Mouse (Mus musculus) liver, embryonic 16.5 days (tissue): ENCODE measurements around the gene Lefty2. TPM values are rescaled to one million over a fixed set of nuclear protein-coding genes. Genes with fewer than 3 reads are reported as not detected.

ENCODE experiments used
- ATAC-seq: fragments of 200-750 bp; cut with Nextera tagmentation; 2 replicates; pipeline ENCODE4 v1.8.0; 2017; ENCODE audit warnings: low read depth, mild to moderate bottlenecking, moderate number of reproducible peaks, moderate library complexity
- H3K27ac ChIP-seq: fragments of 300-500 bp; sonication (generic); 2 replicates; pipeline ENCODE4 v1.5.1; 2014; ENCODE audit warnings: mild to moderate bottlenecking, low read length
- H3K27me3 ChIP-seq: fragments of 300-500 bp; sonication (generic); 2 replicates; pipeline ENCODE4 v1.6.1; 2014; ENCODE audit warnings: low read depth, low read length, mixed read lengths; ENCODE audit not compliant: control insufficient read depth, insufficient read depth
- H3K36me3 ChIP-seq: fragments of 300-500 bp; sonication (generic); 2 replicates; pipeline ENCODE4 v1.6.1; 2014; ENCODE audit warnings: mild to moderate bottlenecking; ENCODE audit not compliant: control insufficient read depth, insufficient read depth
- H3K4me1 ChIP-seq: fragments of 300-500 bp; sonication (generic); 2 replicates; pipeline ENCODE4 v1.6.1; 2014; ENCODE audit warnings: low read depth, low read length, mixed read lengths; ENCODE audit not compliant: control insufficient read depth
- H3K4me2 ChIP-seq: fragments of 300-500 bp; sonication (generic); 2 replicates; pipeline ENCODE4 v1.6.1; 2014; ENCODE audit warnings: low read depth, low read length, mixed read lengths
- H3K4me3 ChIP-seq: fragments of 300-500 bp; sonication (generic); 2 replicates; pipeline ENCODE4 v1.5.1; 2014; ENCODE audit warnings: low read depth, mild to moderate bottlenecking, low read length
- H3K9ac ChIP-seq: fragments of 300-500 bp; sonication (generic); 2 replicates; pipeline ENCODE4 v1.6.1; 2014; ENCODE audit warnings: low read depth, low read length
- H3K9me3 ChIP-seq: fragments of 300-500 bp; sonication (generic); replicated peaks from 2 replicates; pipeline ENCODE4 v1.6.1; 2016; ENCODE audit warnings: low read length; ENCODE audit not compliant: control insufficient read depth
- WGBS: fragments of 180-500 bp; shearing (Covaris S2); extraction: QIAGEN DNeasy Blood & Tissue Kit; methylation state at CpG from one replicate; pipeline ENCODE4 v1.1.7; 2014; ENCODE audit not compliant: insufficient replicate concordance; 5-methylcytosine and 5-hydroxymethylcytosine counted together
- polyA plus RNA-seq: library from polyadenylated mRNA; unstranded; fragments of >200 nt; fragmentation: Nextera tagmentation; extraction: Ambion mirVana; gene quantifications from 2 replicates; pipeline ENCODE4 v1.2.1, GENCODE M21; 2015

The Lefty2 gene
- polyA plus RNA-seq, 1 experiment from 2014 or later: not detected

DNA sequence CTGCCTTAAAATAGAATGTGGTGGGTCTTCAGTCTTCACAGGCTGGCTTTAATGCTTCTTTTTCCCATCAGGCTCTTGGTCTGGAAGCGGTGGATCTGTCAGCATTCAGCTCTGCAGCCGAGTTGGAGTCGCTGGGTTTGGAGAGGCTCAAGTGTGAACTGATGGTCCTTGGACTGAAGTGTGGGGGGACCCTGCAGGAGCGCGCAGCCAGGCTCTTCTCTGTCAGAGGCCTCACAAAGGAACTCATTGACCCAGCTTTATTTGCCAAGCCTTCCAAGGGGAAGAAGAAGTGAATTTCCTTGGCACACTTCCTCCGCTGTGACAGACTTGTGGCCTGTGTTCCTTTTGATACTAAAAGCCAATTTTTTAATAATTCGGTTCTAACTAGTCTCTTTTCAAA, 26.9 kb upstream of the Lefty2 start:
- 92% methylated on average over 7 of the region's 7 CpGs for WGBS
- H3K9me3 ChIP-seq: no peaks in the 10 kb centered on the region
- H3K9ac ChIP-seq: no peak overlapping the region
- H3K27me3 ChIP-seq: no peaks in the 10 kb centered on the region
- no peak overlapping the region for H3K27ac ChIP-seq
- peaks cover 60% of the 10 kb centered on the region for H3K36me3 ChIP-seq
- H3K4me2 ChIP-seq: no peak overlapping the region
- H3K4me1 ChIP-seq: peaks cover 2% of the 10 kb centered on the region; the same call in 1 of the 2 replicates
- no peak overlapping the region for H3K4me3 ChIP-seq
- no peak for ATAC-seq

DNA sequence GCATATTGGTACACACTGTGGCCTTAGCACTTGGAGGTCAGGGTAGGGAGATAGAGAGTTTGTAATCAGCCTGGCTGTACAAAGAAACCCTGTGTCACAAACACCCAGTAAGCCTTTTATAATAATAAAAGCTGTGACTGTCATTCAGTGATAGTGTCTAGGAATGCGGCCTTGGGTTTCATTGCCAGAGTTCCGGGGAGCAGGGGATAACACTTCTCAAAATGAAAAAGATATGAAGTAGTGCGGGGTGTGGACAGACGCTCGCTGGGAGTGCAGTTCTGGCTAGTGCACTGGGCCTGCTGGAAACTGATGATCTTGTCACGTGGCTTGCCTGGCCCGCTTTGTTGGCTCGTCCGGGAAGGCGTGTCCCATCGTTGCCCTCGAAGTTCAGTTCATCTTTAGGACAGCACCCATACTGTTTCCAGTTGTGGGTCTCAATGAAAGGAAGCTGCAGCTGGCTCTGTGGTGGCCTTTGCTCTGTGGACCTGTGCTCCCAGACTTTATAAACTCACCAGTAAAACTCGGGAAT, 22.7 kb upstream of the Lefty2 start:
- no peak overlapping the region for H3K9ac ChIP-seq
- WGBS: 68% methylated on average over 13 of the region's 13 CpGs
- no peak overlapping the region for H3K4me2 ChIP-seq
- H3K27ac ChIP-seq: no peak overlapping the region
- peaks cover 24% of the 10 kb centered on the region for H3K36me3 ChIP-seq
- no peaks in the 10 kb centered on the region for H3K9me3 ChIP-seq
- no peak for ATAC-seq
- no peaks in the 10 kb centered on the region for H3K27me3 ChIP-seq
- H3K4me3 ChIP-seq: no peak overlapping the region
- peaks cover 5% of the 10 kb centered on the region for H3K4me1 ChIP-seq

GRCm38 (mm10) chr1:180873861-180874484, 18.9 kb upstream of the Lefty2 start:
- Histone ChIP-seq H3K36me3 (no peaks in the 10 kb centered on the region), H3K4me2 (no peak overlapping the region), H3K4me1 (peaks cover 5% of the 10 kb centered on the region), H3K27me3 (no peaks in the 10 kb centered on the region; the same call in 1 of the 2 replicates), H3K27ac (no peak overlapping the region), H3K9ac (no peak overlapping the region), H3K4me3 (no peak overlapping the region), H3K9me3 (no peaks in the 10 kb centered on the region)
- WGBS: 12% methylated on average over 9 of the region's 9 CpGs
- peak; percentile 66 for ATAC-seq

DNA sequence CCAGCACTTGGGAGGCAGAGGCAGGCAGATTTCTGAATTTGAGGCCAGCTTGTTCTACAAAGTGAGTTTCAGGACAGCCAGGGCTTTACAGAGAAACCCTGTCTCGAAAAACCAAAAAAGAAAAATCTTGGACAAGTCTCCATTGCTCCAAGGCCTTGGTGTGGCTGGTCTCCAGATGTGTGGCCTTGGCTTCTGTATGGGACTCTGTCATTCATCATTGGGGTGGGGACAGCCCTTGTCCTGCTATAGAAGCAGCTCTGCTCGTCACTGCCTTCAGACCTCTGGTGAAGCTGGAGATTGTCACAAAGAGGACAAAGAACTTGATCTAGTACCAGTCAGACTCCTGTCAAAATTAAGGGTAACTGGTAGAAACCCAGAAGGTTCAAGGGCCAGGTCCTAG, 18.3 kb upstream of the Lefty2 start:
- H3K4me1 ChIP-seq: peaks cover 5% of the 10 kb centered on the region
- no peak overlapping the region for H3K9ac ChIP-seq
- H3K27ac ChIP-seq: no peak overlapping the region
- ATAC-seq: no peak
- 65% methylated on average over 2 of the region's 2 CpGs for WGBS
- no peaks in the 10 kb centered on the region; the same call in 1 of the 2 replicates for H3K27me3 ChIP-seq
- no peaks in the 10 kb centered on the region for H3K36me3 ChIP-seq
- H3K4me3 ChIP-seq: no peak overlapping the region
- H3K9me3 ChIP-seq: no peaks in the 10 kb centered on the region
- no peak overlapping the region for H3K4me2 ChIP-seq

DNA sequence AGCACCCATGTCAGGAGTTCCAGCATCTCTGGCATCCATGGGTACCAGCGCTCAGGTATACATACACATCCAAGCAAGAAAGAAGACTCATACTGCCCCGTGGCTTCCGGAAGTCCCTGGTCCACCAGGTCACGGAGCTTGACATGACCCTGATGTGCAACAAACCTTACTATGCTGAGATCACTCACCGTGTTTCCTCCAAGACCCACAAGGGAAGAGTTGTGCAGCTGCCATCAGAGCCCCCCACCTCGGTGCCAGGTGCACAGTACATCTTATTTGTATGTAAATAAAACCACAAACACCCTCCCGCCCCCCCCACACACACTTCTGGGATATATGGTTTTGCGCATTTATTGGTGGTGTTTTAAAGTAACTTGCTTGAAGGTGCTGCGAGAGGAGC, 17.8 kb upstream of the Lefty2 start:
- Histone ChIP-seq H3K4me2 (no peak overlapping the region), H3K27ac (no peak overlapping the region), H3K4me3 (no peak overlapping the region), H3K36me3 (no peaks in the 10 kb centered on the region), H3K27me3 (no peaks in the 10 kb centered on the region; the same call in 1 of the 2 replicates), H3K9ac (no peak overlapping the region), H3K4me1 (peaks cover 5% of the 10 kb centered on the region), H3K9me3 (no peaks in the 10 kb centered on the region)
- WGBS: 68% methylated on average over 9 of the region's 9 CpGs
- ATAC-seq: no peak

GRCm38 (mm10) chr1:180877466-180877865, 15.4 kb upstream of the Lefty2 start:
- Histone ChIP-seq H3K9ac (no peak overlapping the region), H3K27ac (no peak overlapping the region), H3K4me3 (no peak overlapping the region), H3K4me2 (no peak overlapping the region), H3K4me1 (peaks cover 5% of the 10 kb centered on the region), H3K9me3 (no peaks in the 10 kb centered on the region), H3K27me3 (no peaks in the 10 kb centered on the region; the same call in 1 of the 2 replicates), H3K36me3 (no peaks in the 10 kb centered on the region)
- 70% methylated on average over 4 of the region's 4 CpGs for WGBS
- no peak for ATAC-seq

DNA sequence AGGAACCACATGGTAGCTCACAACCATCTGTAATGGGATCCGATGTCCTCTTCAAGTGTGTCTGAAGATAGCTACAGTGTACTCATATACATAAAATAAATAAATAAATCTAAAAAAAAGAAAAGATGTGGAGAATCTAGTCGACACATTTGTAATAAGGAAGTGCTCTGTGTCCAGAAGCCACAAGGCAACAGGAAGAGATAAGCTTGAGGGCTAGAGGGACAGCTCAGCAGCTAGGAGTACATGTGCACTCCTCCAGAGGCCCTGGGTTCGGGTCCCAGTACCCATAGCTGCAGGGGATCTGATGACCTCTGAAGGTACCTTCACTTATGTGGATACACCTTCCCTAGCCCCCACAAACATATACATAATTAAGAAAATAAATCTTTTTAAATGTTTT, 11.1 kb upstream of the Lefty2 start:
- Histone ChIP-seq H3K36me3 (no peaks in the 10 kb centered on the region), H3K4me1 (no peaks in the 10 kb centered on the region; the same call in 1 of the 2 replicates), H3K27ac (no peak overlapping the region), H3K4me3 (no peak overlapping the region), H3K4me2 (no peak overlapping the region), H3K9ac (no peak overlapping the region), H3K27me3 (no peaks in the 10 kb centered on the region; the same call in 1 of the 2 replicates), H3K9me3 (no peaks in the 10 kb centered on the region)
- 20% methylated on average over 3 of the region's 3 CpGs for WGBS
- ATAC-seq: no peak

- Histone ChIP-seq H3K27me3 (no peaks in the 10 kb centered on the region), H3K9me3 (no peaks in the 10 kb centered on the region), H3K4me1 (peaks cover 6% of the 10 kb centered on the region), H3K4me3 (0 out of 2 replicates have a peak overlapping the region, but pooled peaks have one; percentile 5), H3K9ac (no peak overlapping the region), H3K36me3 (no peaks in the 10 kb centered on the region), H3K27ac (peak overlapping the region; percentile 58), H3K4me2 (no peak overlapping the region; the same call in 1 of the 2 replicates)
- ATAC-seq: no peak
- WGBS: 33% methylated on average over 7 of the region's 7 CpGs
Measured at GRCm38 (mm10) chr1:180883731-180884130, 9.2 kb upstream of the Lefty2 start.

DNA sequence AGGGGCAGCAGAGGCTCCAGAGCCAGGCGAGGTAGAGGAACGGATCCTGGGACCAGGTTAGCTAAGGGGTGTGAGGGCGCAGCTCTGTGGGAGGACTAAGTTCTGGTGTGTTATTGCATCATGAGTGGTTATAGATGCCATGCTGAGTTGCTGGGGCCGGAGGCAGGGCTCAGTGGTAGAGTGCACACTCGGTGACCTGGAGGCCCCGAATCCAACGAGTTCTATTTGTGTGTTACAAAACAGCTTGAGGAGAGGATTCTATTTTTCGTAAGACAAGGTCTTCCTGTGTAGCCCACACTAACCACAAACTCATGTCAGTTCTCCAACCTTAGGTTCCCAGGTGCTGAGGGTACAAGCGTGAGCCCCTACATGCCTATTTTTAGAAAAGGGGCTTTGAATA, 8.4 kb upstream of the Lefty2 start:
- H3K36me3 ChIP-seq: no peaks in the 10 kb centered on the region
- 29% methylated on average over 9 of the region's 9 CpGs for WGBS
- 0 out of 2 replicates have a peak, but pooled peaks cover 2% of the 10 kb centered on the region for H3K27me3 ChIP-seq
- peak; percentile 44; the same call in 1 of the 2 replicates for ATAC-seq
- H3K27ac ChIP-seq: peak overlapping the region; percentile 58
- no peak overlapping the region for H3K4me3 ChIP-seq
- no peak overlapping the region for H3K4me2 ChIP-seq
- no peak overlapping the region for H3K9ac ChIP-seq
- no peaks in the 10 kb centered on the region for H3K9me3 ChIP-seq
- peaks cover 6% of the 10 kb centered on the region for H3K4me1 ChIP-seq
